Mouse (Mus musculus): ENCODE data around the gene Gpr61.

GRCm38 (mm10) chr3:108188716-108189490, 34.2 kb upstream of the Gpr61 start:
- TF ChIP-seq POLR2A (IDR thresholded peaks at IDR 0.05; ENCODE audit: borderline replicate concordance, extremely low read depth, low read depth, low read length) (no peak), CTCF (IDR thresholded peaks at IDR 0.05; ENCODE audit: insufficient read depth, low read length) (no peak)

Measured in lung, adult 2 months (tissue).